In the genomic region with DNA sequence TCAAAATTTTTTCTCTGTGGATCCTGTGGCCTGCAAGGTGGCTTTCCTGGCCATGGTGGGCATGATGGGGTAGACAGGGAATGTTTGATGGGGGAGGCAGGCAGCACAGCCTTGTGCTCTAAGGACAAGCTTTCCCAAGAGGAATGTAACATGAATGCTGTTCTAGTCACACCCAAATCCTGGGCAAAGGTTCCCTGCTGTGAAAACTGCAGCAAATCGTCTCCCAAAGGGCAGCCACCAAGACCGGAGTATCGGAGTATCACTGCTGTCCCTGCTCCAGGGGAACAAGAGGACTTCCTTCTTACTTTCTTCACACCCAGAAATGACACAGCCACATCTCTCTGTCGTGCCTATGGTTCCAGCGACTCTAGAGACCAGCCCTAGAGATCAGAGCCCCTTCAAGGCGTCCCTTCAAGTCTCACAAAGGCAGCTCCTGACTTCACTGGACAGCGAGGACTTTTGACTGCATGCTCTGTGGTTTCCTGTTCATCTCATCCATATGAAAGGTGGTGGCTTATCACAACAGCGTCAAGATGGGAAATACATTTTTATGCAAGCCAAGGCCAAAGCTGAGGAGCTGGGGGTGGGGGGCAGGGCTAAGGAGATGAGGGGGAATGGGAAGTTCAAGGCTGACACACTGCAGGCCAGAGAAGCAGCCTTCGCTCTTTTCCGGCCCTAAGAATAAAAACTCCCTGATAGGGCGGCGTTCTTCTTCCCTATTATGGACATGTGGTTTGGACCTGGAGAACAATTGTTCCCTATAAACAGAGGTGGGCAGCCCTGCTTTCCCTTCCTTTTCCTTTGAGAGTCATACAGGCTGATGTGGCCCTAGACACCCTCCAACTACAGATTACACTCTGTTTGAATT, we compare ENCODE assay signal across 8 mouse cellular contexts. TPM values are rescaled to one million over a fixed set of nuclear protein-coding genes. Genes with fewer than 3 reads are reported as not detected.
A peak's percentile ranks its signal among the peaks of the same experiment; 100 is the strongest.
DNase-seq lines count a peak whose midpoint lies in the region; ATAC-seq lines count a peak whose summit lies in the region.

No protein-coding gene starts in this region.

- 0 out of 2 replicates have a peak overlapping the region, but pooled peaks have one; percentile 6 for H3K4me3 ChIP-seq in brown adipose tissue, adult 24 weeks (ENCODE audit: insufficient read depth, low read depth, low read length)
- no peak overlapping the region for H3K4me3 ChIP-seq in intestine, embryonic 14.5 days (ENCODE audit: low read depth, low read length)
- no peak overlapping the region for H3K4me3 ChIP-seq in lung, embryonic 15.5 days

- H3K27ac ChIP-seq in brown adipose tissue, adult 24 weeks (replicated peaks; ENCODE audit: low read depth, low read length), result peak overlapping the region; percentile 98
- peak overlapping the region; percentile 24 for H3K27ac ChIP-seq in intestine, embryonic 14.5 days (ENCODE audit: low read depth)
- peak overlapping the region; percentile 74 for H3K27ac ChIP-seq in lung, embryonic 15.5 days

- no peak for ATAC-seq in intestine, embryonic 14.5 days (replicated peaks; ENCODE audit: low FRiP score, low TSS enrichment, low read depth)
- peak; percentile 55; the same call in 1 of the 2 replicates for ATAC-seq in lung, embryonic 15.5 days (ENCODE audit: borderline replicate concordance, extremely low read depth, low FRiP score, low TSS enrichment)

- H3K9me3 ChIP-seq in intestine, embryonic 14.5 days (ENCODE audit: control insufficient read depth, low read length), result no peaks in the 10 kb centered on the region
- H3K9me3 ChIP-seq in lung, embryonic 15.5 days, result no peaks in the 10 kb centered on the region

- H3K27me3 ChIP-seq in intestine, embryonic 14.5 days (replicated peaks; ENCODE audit: control insufficient read depth, insufficient read depth, low read length), result no peaks in the 10 kb centered on the region
- no peaks in the 10 kb centered on the region for H3K27me3 ChIP-seq in lung, embryonic 15.5 days

- peak; percentile 22 for DNase-seq in MEL-GATA-1-ER (ENCODE audit: extremely low read depth, low read depth)
- no peak for DNase-seq in intestine, embryonic 14.5 days (ENCODE audit: low spot score)
- DNase-seq in cerebellum, adult 18-20 months, result no peak
- DNase-seq in urinary bladder, postnatal 4 days (ENCODE audit: low spot score in 2 of 2), result no peak
- DNase-seq in urinary bladder, postnatal 25 days (ENCODE audit: low spot score), result no peak
- no peak for DNase-seq in retina, postnatal 1 day

- H3K9ac ChIP-seq in intestine, embryonic 14.5 days (ENCODE audit: low read length), result no peak overlapping the region
- no peak overlapping the region for H3K9ac ChIP-seq in lung, embryonic 15.5 days

- peaks cover 33% of the 10 kb centered on the region for H3K4me1 ChIP-seq in brown adipose tissue, adult 24 weeks (ENCODE audit: control insufficient read depth, insufficient read depth, insufficient read length, low read length)
- peaks cover 15% of the 10 kb centered on the region; the same call in 1 of the 2 replicates for H3K4me1 ChIP-seq in intestine, embryonic 14.5 days (replicated peaks; ENCODE audit: control insufficient read depth, insufficient read depth, low read length)
- peaks cover 21% of the 10 kb centered on the region for H3K4me1 ChIP-seq in lung, embryonic 15.5 days

- 51% methylated on average over 12 of the region's 12 CpGs for WGBS in intestine, embryonic 14.5 days
- WGBS in lung, embryonic 15.5 days, result 52% methylated on average over 12 of the region's 12 CpGs

- H3K36me3 ChIP-seq in intestine, embryonic 14.5 days (ENCODE audit: control insufficient read depth, insufficient read depth, low read length), result no peaks in the 10 kb centered on the region
- H3K36me3 ChIP-seq in lung, embryonic 15.5 days, result no peaks in the 10 kb centered on the region

- H3K4me2 ChIP-seq in intestine, embryonic 14.5 days (ENCODE audit: low read length), result no peak overlapping the region
- H3K4me2 ChIP-seq in lung, embryonic 15.5 days, result no peak overlapping the region

RNA-seq across cellular contexts. Expression of a gene that starts 27.8 kb away (rescaled TPM):
- polyA plus RNA-seq in brown adipose tissue, adult 24 weeks (2012; ENCODE audit: insufficient read depth, insufficient read length, missing spikeins), result 15.8 and 21.6 TPM in 2 replicates
- 6.7 and 8.3 TPM in 2 replicates for polyA plus RNA-seq in intestine, embryonic 14.5 days (2014; fragmentation: Nextera tagmentation; extraction: Ambion mirVana)
- polyA plus RNA-seq in lung, embryonic 15.5 days (2015; fragmentation: Nextera tagmentation; extraction: Ambion mirVana), result 9.9 and 10.9 TPM in 2 replicates

RNA-seq across cellular contexts. Expression of a gene that starts 39.2 kb away (rescaled TPM):
- 11.6 and 17.9 TPM in 2 replicates for polyA plus RNA-seq in brown adipose tissue, adult 24 weeks (2012; ENCODE audit: insufficient read depth, insufficient read length, missing spikeins)
- polyA plus RNA-seq in intestine, embryonic 14.5 days (2014; fragmentation: Nextera tagmentation; extraction: Ambion mirVana), result 13.9 and 15.6 TPM in 2 replicates
- 10.3 and 10.4 TPM in 2 replicates for polyA plus RNA-seq in lung, embryonic 15.5 days (2015; fragmentation: Nextera tagmentation; extraction: Ambion mirVana)

Comparison
In these comparisons a context has a peak if more than half of its experiments do, and no peak if none do; other contexts are left out.
1. H3K27ac ChIP-seq: peak in every context shown above with its lines; median percentile 98 in brown adipose tissue, adult 24 weeks; 74 in lung, embryonic 15.5 days; 24 in intestine, embryonic 14.5 days.